Mouse (Mus musculus) cerebellum, adult 2 months (tissue): ENCODE measurements around the gene Smc4. TPM values are rescaled to one million over a fixed set of nuclear protein-coding genes. Genes with fewer than 3 reads are reported as not detected.

Source experiments
- DNase-seq, 2 experiments: peaks; one replicate each; pipeline ENCODE4 v3.0.0; 2021
- H3K27ac ChIP-seq: fragments of 200-500 bp; 2 replicates; pipeline ENCODE4 v1.5.1; 2012; ENCODE audit warnings: low read length, control low read depth, inconsistent platforms; ENCODE audit not compliant: insufficient read depth
- H3K27me3 ChIP-seq: fragments of 200-500 bp; 2 replicates; pipeline ENCODE4 v1.6.1; 2012; ENCODE audit warnings: inconsistent platforms, mild to moderate bottlenecking, low read length, moderate library complexity; ENCODE audit not compliant: control insufficient read depth, insufficient read depth
- H3K4me1 ChIP-seq: fragments of 200-500 bp; 2 replicates; pipeline ENCODE4 v1.6.1; 2011; ENCODE audit warnings: low read length; ENCODE audit not compliant: control insufficient read depth, insufficient read depth
- H3K4me3 ChIP-seq: fragments of 200-500 bp; replicated peaks from 2 replicates; pipeline ENCODE3; 2011; ENCODE audit warnings: mild to moderate bottlenecking, low read depth, low read length, control low read depth; ENCODE audit not compliant: insufficient read depth
- CTCF ChIP-seq: fragments of 200-500 bp; IDR thresholded peaks from 2 replicates; pipeline ENCODE4 v1.5.1; 2011; ENCODE audit warnings: low read depth, mild to moderate bottlenecking, control low read depth, low read length, moderate library complexity, borderline replicate concordance; ENCODE audit not compliant: insufficient read depth
- POLR2A ChIP-seq: fragments of 200-500 bp; IDR thresholded peaks from 2 replicates; pipeline ENCODE4 v1.6.1; 2011; ENCODE audit warnings: low read length, control low read depth, borderline replicate concordance; ENCODE audit not compliant: insufficient read depth
- WGBS: fragments of 180-500 bp; shearing (Covaris S2); methylation state at CpG from one replicate; pipeline ENCODE4 v1.1.7; 2018; 5-methylcytosine and 5-hydroxymethylcytosine counted together
- polyA plus RNA-seq: library from polyadenylated mRNA; depleted of rRNA; stranded (reverse); fragments of >200 nt; gene quantifications from 2 replicates; pipeline ENCODE4 v1.2.3, GENCODE M21; 2012; rRNA removed

Smc4 gene
- polyA plus RNA-seq, 1 experiment: 4.8 TPM

DNA sequence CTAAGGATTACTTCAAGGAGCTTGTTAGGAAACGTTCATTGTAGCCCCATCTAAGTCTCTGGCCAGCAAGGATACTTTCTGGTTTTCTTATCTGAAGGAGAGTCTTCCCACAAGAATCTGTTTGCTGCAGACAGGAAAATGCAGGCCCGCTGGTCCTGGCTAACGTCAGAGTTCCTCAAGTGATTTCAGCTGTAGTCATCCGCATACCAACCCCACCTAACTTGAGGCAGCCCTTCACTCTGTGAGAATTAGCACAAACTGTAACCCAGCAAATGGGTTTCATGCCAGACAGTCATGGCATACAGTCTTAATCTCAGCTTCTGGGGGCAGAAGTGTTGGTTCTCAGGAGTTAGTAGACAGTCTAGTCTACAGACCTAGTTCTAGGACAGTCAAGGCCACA lies 42.0 kb downstream of the Smc4 start:
- H3K4me3 ChIP-seq: no peak overlapping the region
- no peaks in the 10 kb centered on the region for H3K4me1 ChIP-seq
- WGBS: 85% methylated on average over 4 of the region's 4 CpGs
- DNase-seq: no peak
- TF ChIP-seq CTCF (no peak), POLR2A (no peak)
- H3K27ac ChIP-seq: no peak overlapping the region; the same call in 1 of the 2 replicates
- no peaks in the 10 kb centered on the region for H3K27me3 ChIP-seq

DNA sequence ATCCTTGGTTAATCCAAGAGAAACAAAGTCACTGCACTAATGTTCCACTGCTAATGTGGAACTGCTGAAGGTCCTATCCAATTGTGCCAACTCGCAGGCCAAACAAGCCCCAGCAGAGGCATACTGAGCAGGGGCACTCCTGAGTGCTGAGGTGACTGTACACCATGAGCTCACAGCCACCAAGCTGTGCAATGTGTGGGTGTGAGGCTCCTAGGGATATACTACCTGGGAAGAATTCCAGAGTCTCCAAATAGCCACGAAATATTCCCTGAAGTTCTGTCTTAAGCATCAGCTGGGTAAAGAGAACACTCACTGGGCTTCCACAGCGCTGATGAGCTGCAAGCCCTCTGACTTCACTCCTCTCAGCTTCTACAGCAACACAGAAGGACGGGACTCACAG lies 43.1 kb downstream of the Smc4 start:
- Histone ChIP-seq H3K27ac (no peak overlapping the region; the same call in 1 of the 2 replicates), H3K4me3 (no peak overlapping the region), H3K27me3 (no peaks in the 10 kb centered on the region), H3K4me1 (no peaks in the 10 kb centered on the region)
- TF ChIP-seq CTCF: no peak
- DNase-seq: no peak
- 73% methylated on average over 4 of the region's 4 CpGs for WGBS

DNA sequence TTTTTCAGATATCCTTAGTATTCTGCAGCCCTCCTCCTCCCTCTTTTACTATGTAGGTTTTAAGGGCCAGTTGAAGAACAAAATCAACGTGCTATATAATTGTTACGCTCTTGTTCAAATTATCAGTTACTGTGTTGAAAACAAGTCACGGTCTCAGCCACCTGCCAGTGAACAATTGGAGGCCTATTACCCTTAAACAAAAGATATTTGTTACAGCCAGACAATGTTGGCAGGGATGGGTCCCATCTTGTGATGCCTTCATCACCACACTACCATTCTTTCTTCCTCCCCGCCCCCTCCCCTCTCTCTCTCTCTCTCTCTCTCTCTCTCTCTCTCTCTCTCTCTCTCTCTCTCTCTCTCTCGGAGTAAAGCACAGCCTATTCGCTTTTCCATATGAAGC lies 44.5 kb downstream of the Smc4 start:
- WGBS: 61% methylated on average over 6 of the region's 6 CpGs
- Histone ChIP-seq H3K27ac (0 out of 2 replicates have a peak overlapping the region, but pooled peaks have one; percentile 54), H3K27me3 (no peaks in the 10 kb centered on the region), H3K4me3 (no peak overlapping the region), H3K4me1 (no peaks in the 10 kb centered on the region)
- DNase-seq: peak in 1 of 2 experiments; percentile 22
- TF ChIP-seq CTCF (no peak), POLR2A (no peak)

- Histone ChIP-seq H3K27me3 (no peaks in the 10 kb centered on the region), H3K27ac (no peak overlapping the region), H3K4me1 (no peaks in the 10 kb centered on the region), H3K4me3 (no peak overlapping the region)
- 88% methylated on average over 11 of the region's 11 CpGs for WGBS
- TF ChIP-seq POLR2A: no peak
- no peak for TF ChIP-seq CTCF
- no peak for DNase-seq
These were observed 47.4 kb downstream of the Smc4 start for GRCm38 (mm10) chr3:69051894-69052293.

DNA sequence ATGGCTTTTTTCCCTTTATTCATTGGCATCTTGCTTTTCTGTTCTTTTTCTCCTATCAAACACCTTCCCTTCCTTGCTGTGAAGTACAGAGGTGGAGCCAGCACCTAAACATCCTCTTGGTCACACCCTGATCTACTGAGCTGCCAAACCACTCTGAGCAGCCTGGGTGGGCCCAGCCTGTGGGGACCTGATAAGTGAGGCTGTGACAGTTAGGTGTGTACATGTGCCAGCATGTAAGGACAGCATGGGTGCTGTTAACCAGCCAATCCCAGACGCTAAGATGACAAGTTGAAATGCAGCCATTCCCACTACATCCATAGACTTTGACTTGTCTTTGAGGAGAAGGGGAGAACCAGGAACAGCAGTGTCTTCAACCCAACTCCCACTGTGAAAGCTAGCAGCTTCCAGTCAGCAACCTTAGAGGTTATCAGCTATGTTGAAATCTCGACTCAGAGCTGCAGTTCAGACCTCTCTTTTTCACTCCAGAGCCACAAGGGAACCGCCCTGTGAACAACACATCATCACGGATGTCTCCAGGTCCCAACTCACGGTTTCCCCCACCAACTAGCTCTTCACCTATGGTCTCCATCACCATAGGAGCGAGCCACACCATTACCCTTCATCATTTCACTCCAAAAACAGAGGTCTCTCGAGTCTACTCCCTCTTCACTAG lies 50.4 kb downstream of the Smc4 start:
- 75% methylated on average over 7 of the region's 7 CpGs for WGBS
- no peak for DNase-seq
- H3K4me1 ChIP-seq: no peaks in the 10 kb centered on the region

DNA sequence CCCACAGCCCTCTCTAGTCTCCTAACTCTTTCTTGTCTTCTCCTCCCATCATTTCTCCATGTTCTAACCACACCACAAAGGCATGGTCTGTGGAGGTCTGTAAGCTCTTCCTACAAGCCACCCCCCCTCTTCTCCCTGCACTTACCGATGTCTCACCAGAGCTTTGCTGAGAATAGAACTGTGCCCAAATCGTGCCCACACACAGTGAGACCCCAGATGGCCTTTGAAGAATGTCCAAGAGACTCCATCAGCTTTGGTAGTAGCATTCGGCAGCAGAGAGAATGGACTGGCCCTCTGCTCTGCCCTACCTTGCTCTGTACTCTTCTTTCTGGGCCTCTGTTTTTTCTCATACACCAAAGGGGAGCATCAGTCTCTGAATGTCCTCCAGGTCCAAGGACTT lies 51.3 kb downstream of the Smc4 start:
- TF ChIP-seq CTCF (no peak), POLR2A (no peak)
- Histone ChIP-seq H3K27me3 (no peaks in the 10 kb centered on the region), H3K4me1 (no peaks in the 10 kb centered on the region), H3K4me3 (no peak overlapping the region), H3K27ac (no peak overlapping the region)
- DNase-seq: no peak
- WGBS: 8% methylated on average over 3 of the region's 3 CpGs

More for the DNA sequence above, 50.4 kb downstream of the Smc4 start:
- H3K27ac ChIP-seq: no peak overlapping the region
- H3K4me3 ChIP-seq: no peak overlapping the region
- TF ChIP-seq POLR2A (no peak), CTCF (no peak)
- no peaks in the 10 kb centered on the region for H3K27me3 ChIP-seq

DNA sequence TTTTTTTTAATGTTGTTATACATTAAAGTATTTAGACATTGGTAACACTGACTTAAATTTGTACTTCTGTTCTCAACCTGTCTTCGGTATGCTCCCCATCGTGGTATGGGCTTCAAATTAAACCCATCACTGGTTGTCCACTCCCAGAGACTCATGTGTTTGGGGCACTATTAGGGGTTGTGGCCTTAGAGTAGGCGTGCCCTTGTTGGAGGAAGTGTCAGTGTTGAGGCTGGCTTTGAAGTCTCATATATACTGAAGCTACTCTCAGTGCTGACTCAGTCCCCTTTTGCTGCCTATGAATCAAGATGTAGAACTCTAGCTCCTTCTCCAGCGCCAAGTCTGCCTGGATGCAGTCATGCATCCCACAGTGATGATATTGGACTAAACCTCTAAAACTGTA lies 56.1 kb downstream of the Smc4 start:
- DNase-seq: no peak
- 97% methylated on average over 4 of the region's 4 CpGs for WGBS
- Histone ChIP-seq H3K27me3 (no peaks in the 10 kb centered on the region), H3K27ac (no peak overlapping the region), H3K4me3 (no peak overlapping the region), H3K4me1 (no peaks in the 10 kb centered on the region)
- TF ChIP-seq CTCF (no peak), POLR2A (no peak)

- TF ChIP-seq CTCF: no peak
- no peak for TF ChIP-seq POLR2A
- 90% methylated on average over 1 of the region's 1 CpGs for WGBS
- no peaks in the 10 kb centered on the region for H3K27me3 ChIP-seq
- H3K4me1 ChIP-seq: no peaks in the 10 kb centered on the region
- no peak overlapping the region for H3K4me3 ChIP-seq
- H3K27ac ChIP-seq: no peak overlapping the region
- DNase-seq: no peak
These were observed 58.2 kb downstream of the Smc4 start for GRCm38 (mm10) chr3:69062764-69063163.

DNA sequence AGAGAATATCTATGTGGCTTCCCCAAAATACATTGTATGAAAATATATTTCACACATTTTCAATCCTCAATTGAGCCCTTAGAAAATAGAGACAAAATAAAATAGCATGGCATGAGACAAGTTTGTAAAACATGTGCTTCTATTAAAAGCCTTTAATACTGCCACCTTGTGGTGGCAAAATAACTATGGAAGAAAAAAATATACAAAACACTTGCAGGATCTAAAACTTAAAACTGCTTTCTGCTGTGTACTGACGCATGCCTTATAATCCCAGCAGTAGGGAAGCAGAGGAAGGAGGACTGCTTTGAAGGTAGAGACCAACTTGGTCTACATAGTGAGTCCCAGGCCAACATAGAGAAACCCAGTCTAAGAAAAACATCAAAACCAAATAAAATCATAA lies 59.5 kb downstream of the Smc4 start:
- no peak for TF ChIP-seq POLR2A
- no peak for TF ChIP-seq CTCF
- Histone ChIP-seq H3K27me3 (no peaks in the 10 kb centered on the region), H3K4me1 (no peaks in the 10 kb centered on the region), H3K4me3 (no peak overlapping the region), H3K27ac (no peak overlapping the region)
- no peak for DNase-seq
- 14% methylated on average over 1 of the region's 1 CpGs for WGBS

Other genes starting within 250 kb of the Smc4 start
- gene 1110032F04Rik, start 135.2 kb upstream of the Smc4 start, polyA plus RNA-seq: 1.5 and 1.9 TPM in 2 replicates
- gene Ift80, start 168 bp upstream of the Smc4 start, polyA plus RNA-seq: 21.1 and 24.3 TPM in 2 replicates
- 12.5 and 17.3 TPM in 2 replicates for gene Trim59, start 40.0 kb downstream of the Smc4 start, polyA plus RNA-seq
- 31.0 and 31.4 TPM in 2 replicates for gene Kpna4, start 122.4 kb downstream of the Smc4 start, polyA plus RNA-seq
- gene Arl14, start 217.7 kb downstream of the Smc4 start, polyA plus RNA-seq: not detected in 2 replicates